Mouse (Mus musculus): ENCODE results near the gene Crtc2. TPM values are rescaled to one million over a fixed set of nuclear protein-coding genes. Genes with fewer than 3 reads are reported as not detected.

The Crtc2 gene
- total and polyA plus RNA-seq, 2 experiments from 2014 or later: 18.9 to 20.4 TPM

DNA sequence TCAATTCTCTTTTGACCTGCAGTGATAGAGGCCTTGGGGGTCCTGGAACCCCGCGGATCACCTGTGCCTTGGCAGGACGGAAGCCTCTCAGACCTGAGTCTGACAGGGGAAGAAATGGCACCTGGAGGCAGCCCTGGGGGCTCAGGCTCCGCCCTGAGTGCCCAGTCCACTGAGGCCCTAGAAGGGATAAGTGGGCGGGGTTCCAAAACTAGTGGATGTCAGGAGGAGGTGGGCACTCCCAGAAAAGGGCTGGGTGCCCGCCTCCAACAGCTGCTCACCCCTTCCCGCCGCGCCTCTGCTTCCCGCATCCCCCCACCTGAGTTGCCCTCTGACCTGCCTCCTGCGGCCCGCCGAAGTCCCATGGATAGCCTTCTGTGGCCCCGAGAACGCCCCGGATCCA, 22.9 kb downstream of the Crtc2 start:
- 46% methylated on average over 15 of the region's 16 CpGs for WGBS

DNA sequence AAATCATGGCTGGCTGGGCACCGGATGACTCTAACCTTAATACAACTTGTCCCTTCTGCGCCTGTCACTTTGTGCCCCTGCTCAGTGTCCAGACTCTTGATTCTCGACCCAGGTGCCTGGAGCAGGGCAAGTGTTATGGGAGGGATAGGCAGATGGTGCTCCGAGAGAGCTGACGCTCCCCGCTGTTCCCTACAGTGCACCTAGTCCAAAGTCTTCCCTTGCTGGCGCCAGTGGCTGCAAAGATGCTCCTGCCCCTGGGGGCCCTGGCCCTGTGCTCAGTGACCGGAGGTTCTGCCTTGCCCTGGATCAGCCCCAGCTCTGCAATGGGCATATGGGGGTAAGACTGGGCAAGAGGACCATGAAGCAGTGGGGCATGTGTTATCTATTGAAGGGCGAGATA, 23.8 kb downstream of the Crtc2 start:
- no peak for TF ChIP-seq CTCF (IDR thresholded peaks at IDR 0.05)
- H3K9ac ChIP-seq (replicated peaks; ENCODE audit: low read length, poor library complexity, severe bottlenecking): no peak overlapping the region
- ATAC-seq (ENCODE audit: low FRiP score) (no peak), DNase-seq (ENCODE audit: low spot score) (no peak)
- H3K27ac ChIP-seq (ENCODE audit: low read depth, low read length): no peak overlapping the region
- H3K4me3 ChIP-seq (ENCODE audit: low read depth, low read length): no peak overlapping the region
- WGBS: 89% methylated on average over 9 of the region's 9 CpGs
- no peak overlapping the region for H3K4me2 ChIP-seq (ENCODE audit: low read depth, low read length, poor library complexity, severe bottlenecking)
- H3K36me3 ChIP-seq (ENCODE audit: insufficient read depth, low read length): peaks cover 49% of the 10 kb centered on the region
- no peaks in the 10 kb centered on the region for H3K4me1 ChIP-seq (ENCODE audit: insufficient read depth, low read length)
- no peaks in the 10 kb centered on the region for H3K27me3 ChIP-seq (ENCODE audit: insufficient read depth, low read length)
- H3K9me3 ChIP-seq (ENCODE audit: low read length): no peaks in the 10 kb centered on the region

More for the DNA sequence above, 22.9 kb downstream of the Crtc2 start:
- no peak for ATAC-seq (ENCODE audit: low FRiP score)
- no peak for DNase-seq (ENCODE audit: low spot score)
- Histone ChIP-seq H3K9ac (replicated peaks; ENCODE audit: low read length, poor library complexity, severe bottlenecking) (no peak overlapping the region), H3K27ac (ENCODE audit: low read depth, low read length) (no peak overlapping the region), H3K4me3 (ENCODE audit: low read depth, low read length) (no peak overlapping the region), H3K4me1 (ENCODE audit: insufficient read depth, low read length) (no peaks in the 10 kb centered on the region), H3K4me2 (ENCODE audit: low read depth, low read length, poor library complexity, severe bottlenecking) (no peak overlapping the region), H3K36me3 (ENCODE audit: insufficient read depth, low read length) (peaks cover 58% of the 10 kb centered on the region), H3K27me3 (ENCODE audit: insufficient read depth, low read length) (no peaks in the 10 kb centered on the region), H3K9me3 (ENCODE audit: low read length) (no peaks in the 10 kb centered on the region)
- TF ChIP-seq CTCF (IDR thresholded peaks at IDR 0.05): no peak

DNA sequence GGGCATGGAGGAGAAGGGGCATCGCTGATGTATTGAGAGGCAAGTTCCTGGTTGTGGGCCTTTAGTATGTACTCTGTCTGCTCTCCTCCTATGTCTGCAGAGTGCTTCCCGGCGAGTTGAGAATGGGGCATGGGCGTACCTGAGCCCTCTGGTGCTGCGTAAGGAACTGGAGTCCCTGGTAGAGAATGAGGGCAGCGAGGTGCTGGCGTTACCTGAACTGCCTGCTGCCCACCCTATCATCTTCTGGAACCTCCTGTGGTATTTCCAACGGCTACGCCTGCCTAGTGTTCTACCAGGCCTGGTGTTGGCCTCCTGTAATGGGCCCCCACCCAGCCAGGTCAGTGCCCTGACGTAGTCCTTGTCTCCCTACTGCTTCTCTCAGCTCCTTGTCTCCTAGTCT, 24.2 kb downstream of the Crtc2 start:
- DNase-seq (ENCODE audit: low spot score): no peak
- no peaks in the 10 kb centered on the region for H3K27me3 ChIP-seq (ENCODE audit: insufficient read depth, low read length)
- H3K4me1 ChIP-seq (ENCODE audit: insufficient read depth, low read length): no peaks in the 10 kb centered on the region
- no peak overlapping the region for H3K4me2 ChIP-seq (ENCODE audit: low read depth, low read length, poor library complexity, severe bottlenecking)
- no peak for ATAC-seq (ENCODE audit: low FRiP score)
- TF ChIP-seq CTCF (IDR thresholded peaks at IDR 0.05): no peak
- no peak overlapping the region for H3K27ac ChIP-seq (ENCODE audit: low read depth, low read length)
- no peak overlapping the region for H3K9ac ChIP-seq (replicated peaks; ENCODE audit: low read length, poor library complexity, severe bottlenecking)
- no peak overlapping the region for H3K4me3 ChIP-seq (ENCODE audit: low read depth, low read length)
- peaks cover 47% of the 10 kb centered on the region for H3K36me3 ChIP-seq (ENCODE audit: insufficient read depth, low read length)
- H3K9me3 ChIP-seq (ENCODE audit: low read length): no peaks in the 10 kb centered on the region
- 94% methylated on average over 10 of the region's 10 CpGs for WGBS

DNA sequence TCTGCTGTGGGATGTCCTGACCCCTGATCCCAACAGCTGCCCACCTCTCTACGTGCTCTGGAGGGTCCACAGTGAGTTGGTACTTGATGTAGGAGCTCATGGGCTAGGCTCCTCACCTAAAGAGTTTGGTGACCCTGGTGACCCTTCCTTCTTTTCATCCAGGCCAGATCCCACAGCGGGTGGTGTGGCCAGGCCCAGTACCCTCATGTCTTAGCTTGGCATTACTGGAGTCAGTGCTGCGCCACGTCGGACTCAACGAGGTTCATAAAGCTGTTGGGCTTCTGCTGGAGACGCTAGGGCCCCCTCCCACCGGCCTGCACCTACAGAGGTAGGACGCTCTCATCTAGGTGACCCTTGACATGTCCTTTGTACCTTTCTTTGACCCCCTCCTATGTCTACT, 25.3 kb downstream of the Crtc2 start:
- Histone ChIP-seq H3K4me2 (ENCODE audit: low read depth, low read length, poor library complexity, severe bottlenecking) (no peak overlapping the region), H3K4me3 (ENCODE audit: low read depth, low read length) (no peak overlapping the region), H3K27me3 (ENCODE audit: insufficient read depth, low read length) (no peaks in the 10 kb centered on the region), H3K9me3 (ENCODE audit: low read length) (no peaks in the 10 kb centered on the region), H3K4me1 (ENCODE audit: insufficient read depth, low read length) (no peaks in the 10 kb centered on the region), H3K27ac (ENCODE audit: low read depth, low read length) (no peak overlapping the region), H3K36me3 (ENCODE audit: insufficient read depth, low read length) (peaks cover 44% of the 10 kb centered on the region), H3K9ac (replicated peaks; ENCODE audit: low read length, poor library complexity, severe bottlenecking) (no peak overlapping the region)
- DNase-seq (ENCODE audit: low spot score) (no peak), ATAC-seq (ENCODE audit: low FRiP score) (no peak)
- 91% methylated on average over 9 of the region's 9 CpGs for WGBS
- TF ChIP-seq CTCF (IDR thresholded peaks at IDR 0.05): no peak

DNA sequence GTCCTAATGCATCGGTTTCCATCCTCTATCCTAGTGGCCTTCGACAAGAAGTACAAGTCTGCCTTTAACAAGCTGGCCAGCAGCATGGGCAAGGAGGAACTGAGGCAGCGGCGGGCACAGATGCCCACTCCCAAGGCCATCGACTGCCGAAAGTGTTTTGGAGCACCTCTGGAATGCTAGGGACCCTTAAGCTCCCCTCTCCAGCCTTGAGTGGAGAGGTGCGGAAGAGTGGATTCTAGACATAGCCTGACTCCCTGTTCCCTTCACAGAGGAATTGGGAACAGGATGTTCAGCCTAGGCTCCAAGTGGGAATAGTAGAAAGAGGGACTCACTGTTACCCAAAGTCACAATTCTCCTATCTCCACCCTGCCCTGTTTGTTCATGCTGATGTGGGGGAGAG, 25.8 kb downstream of the Crtc2 start:
- no peak for TF ChIP-seq CTCF (IDR thresholded peaks at IDR 0.05)
- Histone ChIP-seq H3K4me2 (ENCODE audit: low read depth, low read length, poor library complexity, severe bottlenecking) (no peak overlapping the region), H3K4me3 (ENCODE audit: low read depth, low read length) (no peak overlapping the region), H3K27me3 (ENCODE audit: insufficient read depth, low read length) (no peaks in the 10 kb centered on the region), H3K36me3 (ENCODE audit: insufficient read depth, low read length) (peaks cover 43% of the 10 kb centered on the region), H3K9ac (replicated peaks; ENCODE audit: low read length, poor library complexity, severe bottlenecking) (no peak overlapping the region), H3K4me1 (ENCODE audit: insufficient read depth, low read length) (no peaks in the 10 kb centered on the region), H3K27ac (ENCODE audit: low read depth, low read length) (no peak overlapping the region), H3K9me3 (ENCODE audit: low read length) (no peaks in the 10 kb centered on the region)
- 96% methylated on average over 7 of the region's 7 CpGs for WGBS
- ATAC-seq (ENCODE audit: low FRiP score): no peak
- DNase-seq (ENCODE audit: low spot score): no peak

DNA sequence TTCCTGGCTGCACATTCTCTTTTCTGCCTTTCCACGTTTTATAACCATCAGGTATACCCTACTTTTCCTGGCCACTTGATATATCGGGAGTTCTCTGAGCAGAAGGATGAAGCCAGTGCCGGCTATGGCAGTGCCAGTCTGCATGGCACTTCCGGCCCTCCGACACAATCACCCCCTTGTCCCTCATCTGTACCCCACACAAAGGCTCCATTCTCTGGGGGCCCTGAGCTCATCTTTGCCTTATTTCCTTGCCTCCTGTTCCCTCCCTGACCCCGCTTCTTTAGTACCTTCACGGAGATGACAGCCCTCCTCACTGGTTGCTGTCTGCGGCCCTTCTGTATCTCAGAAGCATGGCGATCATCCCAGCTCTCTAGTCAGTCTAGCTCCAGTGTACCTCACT, 26.7 kb downstream of the Crtc2 start:
- Histone ChIP-seq H3K27me3 (ENCODE audit: insufficient read depth, low read length) (no peaks in the 10 kb centered on the region), H3K27ac (ENCODE audit: low read depth, low read length) (no peak overlapping the region), H3K36me3 (ENCODE audit: insufficient read depth, low read length) (peaks cover 39% of the 10 kb centered on the region), H3K4me1 (ENCODE audit: insufficient read depth, low read length) (no peaks in the 10 kb centered on the region), H3K9ac (replicated peaks; ENCODE audit: low read length, poor library complexity, severe bottlenecking) (no peak overlapping the region), H3K4me3 (ENCODE audit: low read depth, low read length) (no peak overlapping the region), H3K4me2 (ENCODE audit: low read depth, low read length, poor library complexity, severe bottlenecking) (no peak overlapping the region), H3K9me3 (ENCODE audit: low read length) (no peaks in the 10 kb centered on the region)
- no peak for TF ChIP-seq CTCF (IDR thresholded peaks at IDR 0.05)
- no peak for DNase-seq (ENCODE audit: low spot score)
- WGBS: 93% methylated on average over 9 of the region's 9 CpGs
- ATAC-seq (ENCODE audit: low FRiP score): peak; percentile 27; the same call in 1 of the 2 replicates
